Mouse (Mus musculus): ENCODE measurements at regions not wholly inside any gene's neighbourhood (a gene's known extent, or its start where the extent isn't known, plus 50 kb on each side); places are given as distances from the start of the nearest gene placed in this dataset.

DNA sequence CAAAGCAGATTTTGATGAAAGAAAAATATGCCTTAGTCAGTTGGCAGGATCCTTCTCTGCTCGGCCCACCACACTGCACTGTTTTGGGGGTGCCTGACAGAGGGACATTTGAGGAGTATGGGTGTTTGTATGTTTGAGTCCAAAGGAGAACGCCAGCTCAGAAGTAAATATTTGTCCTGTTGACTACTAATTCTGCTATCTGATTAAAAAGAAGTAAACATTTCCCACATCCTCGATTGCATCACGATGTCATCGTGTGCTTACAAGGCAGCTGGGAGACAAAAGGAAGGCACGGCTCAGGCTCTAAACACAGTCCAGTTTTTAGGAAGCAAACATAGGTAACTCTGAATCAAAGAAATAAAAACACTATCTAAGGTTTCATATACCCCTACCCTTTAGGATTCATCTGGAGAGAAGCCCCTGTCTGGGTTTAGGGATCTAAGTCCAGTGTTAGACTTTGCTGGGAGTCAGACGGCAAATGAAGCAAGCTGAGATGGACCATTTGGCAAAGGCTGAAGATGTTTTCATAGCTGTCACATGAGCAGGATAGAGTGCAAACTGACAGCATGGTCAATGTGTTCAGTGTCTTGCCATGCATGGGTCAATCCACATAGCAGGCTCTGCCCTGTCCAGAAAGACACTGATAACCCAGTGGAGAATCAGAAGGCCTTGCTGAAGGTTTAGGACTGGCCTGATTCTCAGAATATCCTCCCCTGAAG lies 73.7 kb upstream of the Ralgps2 start:
- no peak overlapping the region for H3K27ac ChIP-seq
- peaks cover 17% of the 10 kb centered on the region for H3K4me1 ChIP-seq (replicated peaks)
- H3K9ac ChIP-seq: no peak overlapping the region
- no peaks in the 10 kb centered on the region for H3K36me3 ChIP-seq
- no peak overlapping the region for H3K4me3 ChIP-seq
- WGBS: 64% methylated on average over 7 of the region's 7 CpGs
- no peak overlapping the region for H3K4me2 ChIP-seq
- no peaks in the 10 kb centered on the region for H3K9me3 ChIP-seq (replicated peaks)
- no peak for ATAC-seq (replicated peaks; ENCODE audit: insufficient number of reproducible peaks, insufficient read depth, low FRiP score, low read depth)
- H3K27me3 ChIP-seq: no peaks in the 10 kb centered on the region

DNA sequence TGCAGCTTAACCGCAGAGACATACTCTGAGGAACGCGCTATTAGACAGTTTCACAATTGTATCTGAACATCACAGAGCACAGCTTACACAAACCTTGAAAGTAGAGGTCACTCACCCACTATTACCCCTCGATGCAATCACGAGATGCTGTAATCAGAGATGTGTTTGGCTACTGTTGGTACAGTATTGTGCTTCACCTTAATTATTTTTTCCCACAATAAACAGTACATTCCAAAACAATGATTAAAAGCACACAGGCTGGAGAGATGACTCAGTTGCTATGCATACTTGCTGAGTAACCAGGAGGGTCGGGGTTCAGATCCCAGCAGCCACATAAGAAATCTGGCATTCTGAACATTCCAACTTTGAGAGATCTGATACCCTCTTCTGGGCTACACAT lies 71.8 kb upstream of the Ralgps2 start:
- no peak for ATAC-seq (replicated peaks; ENCODE audit: insufficient number of reproducible peaks, insufficient read depth, low FRiP score, low read depth)
- 87% methylated on average over 6 of the region's 6 CpGs for WGBS
- peaks cover 22% of the 10 kb centered on the region for H3K4me1 ChIP-seq (replicated peaks)
- no peak overlapping the region for H3K9ac ChIP-seq
- H3K4me3 ChIP-seq: no peak overlapping the region
- H3K4me2 ChIP-seq: no peak overlapping the region
- H3K36me3 ChIP-seq: no peaks in the 10 kb centered on the region
- no peak overlapping the region for H3K27ac ChIP-seq
- no peaks in the 10 kb centered on the region for H3K27me3 ChIP-seq
- no peaks in the 10 kb centered on the region for H3K9me3 ChIP-seq (replicated peaks)

- WGBS: 66% methylated on average over 9 of the region's 9 CpGs
- Histone ChIP-seq H3K27ac (peak overlapping the region; percentile 79), H3K4me1 (replicated peaks) (peaks cover 22% of the 10 kb centered on the region), H3K4me3 (no peak overlapping the region), H3K9me3 (replicated peaks) (no peaks in the 10 kb centered on the region), H3K27me3 (no peaks in the 10 kb centered on the region), H3K4me2 (no peak overlapping the region), H3K9ac (no peak overlapping the region), H3K36me3 (no peaks in the 10 kb centered on the region)
- ATAC-seq (replicated peaks; ENCODE audit: insufficient number of reproducible peaks, insufficient read depth, low FRiP score, low read depth): no peak
Measured at GRCm38 (mm10) chr1:157009427-157009826, 70.0 kb upstream of the Ralgps2 start.

GRCm38 (mm10) chr1:157007891-157008730 lies 68.7 kb upstream of the Ralgps2 start:
- ATAC-seq (replicated peaks; ENCODE audit: insufficient number of reproducible peaks, insufficient read depth, low FRiP score, low read depth): peak; percentile 81
- Histone ChIP-seq H3K27me3 (no peaks in the 10 kb centered on the region), H3K27ac (peak overlapping the region; percentile 79), H3K4me1 (replicated peaks) (peaks cover 14% of the 10 kb centered on the region), H3K36me3 (no peaks in the 10 kb centered on the region), H3K9me3 (replicated peaks) (no peaks in the 10 kb centered on the region), H3K4me3 (no peak overlapping the region), H3K9ac (no peak overlapping the region), H3K4me2 (0 out of 2 replicates have a peak overlapping the region, but pooled peaks have one; percentile 31)
- WGBS: 23% methylated on average over 4 of the region's 4 CpGs

DNA sequence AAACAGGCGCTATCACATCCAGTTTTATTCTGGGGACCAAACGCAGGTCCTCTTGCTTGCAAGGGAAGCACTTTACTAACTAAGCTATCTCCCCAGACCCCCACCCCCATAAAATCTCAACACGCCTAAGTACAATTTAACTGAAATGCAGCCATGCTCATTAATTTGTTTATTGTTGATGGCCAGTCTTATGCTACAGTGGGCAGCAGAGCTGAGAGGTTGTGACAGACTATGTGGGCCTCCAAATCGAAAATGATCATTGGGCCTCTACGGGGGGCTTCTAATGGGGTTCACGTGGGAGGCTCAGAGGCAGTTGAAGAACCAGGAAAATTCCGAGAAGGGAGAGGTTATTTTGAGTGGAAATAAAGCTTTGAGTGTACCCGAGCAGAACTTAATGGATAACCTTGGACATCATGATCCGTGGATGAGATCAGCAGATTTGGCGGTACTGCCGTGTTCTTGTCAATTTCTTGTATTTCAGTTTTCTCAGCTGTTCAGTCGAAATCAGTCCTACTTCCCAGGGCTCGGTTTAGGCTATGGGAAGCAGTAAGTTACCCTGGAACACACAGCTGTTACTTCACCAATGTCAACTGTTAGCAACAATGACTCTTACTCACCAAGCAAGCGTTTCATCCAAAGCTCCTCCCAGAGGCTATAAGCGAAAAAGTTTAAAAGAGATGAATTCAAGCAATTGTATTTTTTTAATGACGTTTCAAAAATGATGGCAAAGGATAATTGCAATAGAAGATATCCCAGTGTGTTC lies 65.1 kb upstream of the Ralgps2 start:
- H3K4me3 ChIP-seq: no peak overlapping the region
- no peaks in the 10 kb centered on the region for H3K27me3 ChIP-seq
- no peak for ATAC-seq (replicated peaks; ENCODE audit: insufficient number of reproducible peaks, insufficient read depth, low FRiP score, low read depth)
- no peaks in the 10 kb centered on the region for H3K9me3 ChIP-seq (replicated peaks)
- WGBS: 88% methylated on average over 16 of the region's 16 CpGs
- no peaks in the 10 kb centered on the region for H3K36me3 ChIP-seq
- no peak overlapping the region for H3K27ac ChIP-seq
- H3K4me1 ChIP-seq (replicated peaks): peaks cover 18% of the 10 kb centered on the region
- H3K4me2 ChIP-seq: no peak overlapping the region
- H3K9ac ChIP-seq: no peak overlapping the region

DNA sequence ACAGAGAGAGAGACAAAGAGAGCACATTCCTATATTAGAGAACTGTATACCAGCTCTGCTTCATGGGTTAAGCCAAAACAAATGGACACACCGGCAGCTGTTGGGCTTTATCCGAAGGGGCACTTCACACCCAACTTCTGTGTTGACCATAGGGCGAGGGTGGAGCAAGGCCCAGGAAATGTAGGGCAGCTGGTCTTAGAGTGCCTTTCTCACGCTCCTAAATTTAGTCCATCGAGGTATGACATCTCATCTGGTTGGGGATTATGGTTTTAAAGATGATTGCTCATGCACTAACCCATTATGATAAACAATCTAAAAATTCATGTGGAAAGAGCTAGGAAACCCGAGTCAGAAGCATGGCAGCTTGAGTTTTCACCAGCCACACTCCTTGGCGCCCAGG lies 63.6 kb upstream of the Ralgps2 start:
- Histone ChIP-seq H3K9me3 (replicated peaks) (no peaks in the 10 kb centered on the region), H3K4me2 (no peak overlapping the region), H3K4me3 (no peak overlapping the region), H3K9ac (no peak overlapping the region), H3K36me3 (no peaks in the 10 kb centered on the region), H3K27me3 (no peaks in the 10 kb centered on the region), H3K27ac (no peak overlapping the region), H3K4me1 (replicated peaks) (peaks cover 9% of the 10 kb centered on the region)
- 78% methylated on average over 7 of the region's 7 CpGs for WGBS
- ATAC-seq (replicated peaks; ENCODE audit: insufficient number of reproducible peaks, insufficient read depth, low FRiP score, low read depth): no peak

GRCm38 (mm10) chr1:157002258-157002657 lies 62.8 kb upstream of the Ralgps2 start:
- Histone ChIP-seq H3K27me3 (no peaks in the 10 kb centered on the region), H3K9me3 (replicated peaks) (no peaks in the 10 kb centered on the region), H3K9ac (no peak overlapping the region), H3K36me3 (no peaks in the 10 kb centered on the region), H3K4me3 (no peak overlapping the region), H3K27ac (no peak overlapping the region), H3K4me1 (replicated peaks) (peaks cover 7% of the 10 kb centered on the region), H3K4me2 (no peak overlapping the region)
- no peak for ATAC-seq (replicated peaks; ENCODE audit: insufficient number of reproducible peaks, insufficient read depth, low FRiP score, low read depth)
- WGBS: 83% methylated on average over 2 of the region's 2 CpGs

- Histone ChIP-seq H3K4me2 (no peak overlapping the region), H3K36me3 (no peaks in the 10 kb centered on the region)
- 70% methylated on average over 6 of the region's 6 CpGs for WGBS
Measured at GRCm38 (mm10) chr1:157001008-157001660, 61.7 kb upstream of the Ralgps2 start.

GRCm38 (mm10) chr1:156999947-157000346 lies 60.5 kb upstream of the Ralgps2 start:
- 65% methylated on average over 8 of the region's 8 CpGs for WGBS
- no peak overlapping the region for H3K27ac ChIP-seq
- no peaks in the 10 kb centered on the region for H3K36me3 ChIP-seq
- H3K27me3 ChIP-seq: no peaks in the 10 kb centered on the region
- H3K4me2 ChIP-seq: no peak overlapping the region
- peaks cover 7% of the 10 kb centered on the region for H3K4me1 ChIP-seq (replicated peaks)
- H3K4me3 ChIP-seq: no peak overlapping the region
- no peak for ATAC-seq (replicated peaks; ENCODE audit: insufficient number of reproducible peaks, insufficient read depth, low FRiP score, low read depth)
- H3K9ac ChIP-seq: no peak overlapping the region
- H3K9me3 ChIP-seq (replicated peaks): no peaks in the 10 kb centered on the region

More at GRCm38 (mm10) chr1:157001008-157001660, 61.7 kb upstream of the Ralgps2 start:
- H3K27ac ChIP-seq: no peak overlapping the region
- no peaks in the 10 kb centered on the region for H3K27me3 ChIP-seq
- ATAC-seq (replicated peaks; ENCODE audit: insufficient number of reproducible peaks, insufficient read depth, low FRiP score, low read depth): no peak
- no peak overlapping the region for H3K4me3 ChIP-seq
- H3K9ac ChIP-seq: no peak overlapping the region
- H3K9me3 ChIP-seq (replicated peaks): no peaks in the 10 kb centered on the region
- H3K4me1 ChIP-seq (replicated peaks): peaks cover 7% of the 10 kb centered on the region

DNA sequence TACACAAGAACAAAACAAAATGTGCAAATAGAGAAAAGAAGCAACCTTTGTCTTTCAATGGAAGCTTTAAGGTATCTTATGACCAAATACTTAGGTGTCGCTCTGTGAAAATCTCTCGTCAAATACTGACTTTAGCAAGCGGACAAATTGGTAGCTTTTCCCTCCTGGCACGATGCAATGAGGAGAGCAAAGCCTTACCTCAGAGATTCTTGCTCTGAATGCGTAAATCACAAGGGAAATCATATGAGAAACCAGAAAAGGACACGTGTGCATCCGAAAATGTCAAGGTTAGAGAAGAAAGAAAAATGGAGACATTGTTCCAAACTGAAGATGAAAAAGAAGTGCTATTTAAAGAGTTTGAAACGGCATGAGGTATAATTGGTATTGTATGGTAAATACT lies 59.8 kb upstream of the Ralgps2 start:
- Histone ChIP-seq H3K4me1 (replicated peaks) (peaks cover 7% of the 10 kb centered on the region), H3K9ac (no peak overlapping the region), H3K27me3 (no peaks in the 10 kb centered on the region), H3K4me2 (no peak overlapping the region), H3K27ac (no peak overlapping the region), H3K9me3 (replicated peaks) (no peaks in the 10 kb centered on the region), H3K4me3 (no peak overlapping the region), H3K36me3 (no peaks in the 10 kb centered on the region)
- no peak for ATAC-seq (replicated peaks; ENCODE audit: insufficient number of reproducible peaks, insufficient read depth, low FRiP score, low read depth)
- 86% methylated on average over 8 of the region's 8 CpGs for WGBS
